Mouse (Mus musculus) heart, adult 2 months (tissue): ENCODE results near the gene Usp22.

Experiments
- CTCF ChIP-seq: fragments of 200-600 bp; IDR thresholded peaks from 2 replicates; pipeline ENCODE4 v1.8.1; 2022; ENCODE audit warnings: antibody characterized with exemption, mild to moderate bottlenecking, moderate library complexity
- EP300 ChIP-seq: fragments of 200-500 bp; IDR thresholded peaks from 2 replicates; pipeline ENCODE4 v1.6.1; 2011; ENCODE audit warnings: low read depth, low read length, control low read depth; ENCODE audit not compliant: insufficient read depth
- POLR2A ChIP-seq: fragments of 200-500 bp; IDR thresholded peaks from 2 replicates; pipeline ENCODE4 v1.6.1; 2011; ENCODE audit warnings: mild to moderate bottlenecking, low read depth, low read length, control low read depth; ENCODE audit not compliant: insufficient read depth

- TF ChIP-seq CTCF = no peak
- no peak for TF ChIP-seq POLR2A
- no peak for TF ChIP-seq EP300
Observed at GRCm38 (mm10) chr11:61129305-61129704, 45.5 kb downstream of the Usp22 start.
